Mouse (Mus musculus) olfactory bulb, adult 2 months (tissue): ENCODE measurements around the gene Rps6ka5.

ENCODE experiments used
- CTCF ChIP-seq: fragments of 200-500 bp; IDR thresholded peaks from 2 replicates; pipeline ENCODE4 v1.5.1; 2012; ENCODE audit warnings: low read depth, mild to moderate bottlenecking, low read length, moderate library complexity; ENCODE audit not compliant: insufficient read depth
- POLR2A ChIP-seq: fragments of 200-500 bp; IDR thresholded peaks from 2 replicates; pipeline ENCODE4 v1.6.1; 2012; ENCODE audit warnings: mild to moderate bottlenecking, low read depth, low read length, moderate library complexity; ENCODE audit not compliant: insufficient read depth

- no peak for TF ChIP-seq POLR2A
- TF ChIP-seq CTCF = no peak
Observed at GRCm38 (mm10) chr12:100774756-100775155, 48.0 kb upstream of the Rps6ka5 start.
